Mouse (Mus musculus) gastrocnemius, postnatal 4 days (tissue): ENCODE measurements around the gene Aldh1a2. TPM values are rescaled to one million over a fixed set of nuclear protein-coding genes. Genes with fewer than 3 reads are reported as not detected.

ENCODE experiments used
- DNase-seq, 2 experiments: peaks; one replicate each; pipeline ENCODE4 v3.0.0; 2021 to 2022; ENCODE audit warnings: low spot score in 2 of 2, mixed read lengths in 2 of 2
- total RNA-seq, 2 experiments: library from RNA; stranded (reverse); gene quantifications; 2 replicates each; pipeline ENCODE4 v1.2.3; 2021

Gene Aldh1a2
- total RNA-seq, 2 experiments from 2014 or later: 28.0 to 31.1 TPM

- no peak for DNase-seq
Observed at GRCm38 (mm10) chr9:71286420-71286819, 70.8 kb downstream of the Aldh1a2 start.

GRCm38 (mm10) chr9:71288738-71289137 is 73.1 kb downstream of the Aldh1a2 start:
- no peak for DNase-seq

GRCm38 (mm10) chr9:71289810-71290209 is 74.2 kb downstream of the Aldh1a2 start:
- no peak for DNase-seq

- no peak for DNase-seq
Observed at GRCm38 (mm10) chr9:71290730-71291129, 75.1 kb downstream of the Aldh1a2 start.

GRCm38 (mm10) chr9:71295501-71295900 is 79.9 kb downstream of the Aldh1a2 start:
- DNase-seq: no peak

GRCm38 (mm10) chr9:71303594-71303993 is 88.0 kb downstream of the Aldh1a2 start:
- no peak for DNase-seq

- peak in 1 of 2 experiments; percentile 28 for DNase-seq
Observed at GRCm38 (mm10) chr9:71307106-71307789, 91.7 kb downstream of the Aldh1a2 start.

GRCm38 (mm10) chr9:71315960-71316359 is 100.4 kb downstream of the Aldh1a2 start:
- no peak for DNase-seq

GRCm38 (mm10) chr9:71317096-71317920 is 101.7 kb downstream of the Aldh1a2 start:
- DNase-seq: peak in 1 of 2 experiments; percentile 47

GRCm38 (mm10) chr9:71317921-71318241 is 102.3 kb downstream of the Aldh1a2 start:
- DNase-seq: no peak

- DNase-seq: peak; percentile 44 to 77
Observed at GRCm38 (mm10) chr9:71319776-71320175, 104.2 kb downstream of the Aldh1a2 start.

- DNase-seq: peak in 1 of 2 experiments; percentile 29
Observed at GRCm38 (mm10) chr9:71320246-71321155, 104.9 kb downstream of the Aldh1a2 start.

- DNase-seq: no peak
Observed at GRCm38 (mm10) chr9:71321436-71321835, 105.8 kb downstream of the Aldh1a2 start.

- no peak for DNase-seq
Observed at GRCm38 (mm10) chr9:71321871-71322270, 106.3 kb downstream of the Aldh1a2 start.

- DNase-seq: no peak
Observed at GRCm38 (mm10) chr9:71323303-71323952, 107.8 kb downstream of the Aldh1a2 start.

- no peak for DNase-seq
Observed at GRCm38 (mm10) chr9:71324060-71324459, 108.5 kb downstream of the Aldh1a2 start.

GRCm38 (mm10) chr9:71326261-71326660 is 110.7 kb downstream of the Aldh1a2 start:
- DNase-seq: no peak

- no peak for DNase-seq
Observed at GRCm38 (mm10) chr9:71331661-71332060, 116.1 kb downstream of the Aldh1a2 start.

- no peak for DNase-seq
Observed at GRCm38 (mm10) chr9:71336674-71337073, 121.1 kb downstream of the Aldh1a2 start.

- no peak for DNase-seq
Observed at GRCm38 (mm10) chr9:71337425-71337824, 121.8 kb downstream of the Aldh1a2 start.

GRCm38 (mm10) chr9:71340116-71340515 is 124.5 kb downstream of the Aldh1a2 start:
- no peak for DNase-seq
